Mouse (Mus musculus) skeletal muscle tissue, adult 2 months (tissue): Measurements from ENCODE around the gene Rdh16f2.
"Not testable (repeated sequence)": the region's sequence is repeated elsewhere in the genome, so short reads cannot be mapped to it uniquely, and the experiment has no call there.

ENCODE experiments used
- DNase-seq: peaks from one replicate; pipeline ENCODE4 v3.0.0-alpha.2; 2012; ENCODE audit warnings: low read depth, low spot score

Gene Rdh16f2

GRCm38 (mm10) chr10:127891481-127891880 lies 25.2 kb downstream of the Rdh16f2 start:
- no peak for DNase-seq

GRCm38 (mm10) chr10:127893163-127894022 lies 27.1 kb downstream of the Rdh16f2 start:
- DNase-seq: not testable (repeated sequence)

GRCm38 (mm10) chr10:127896705-127897104 lies 30.4 kb downstream of the Rdh16f2 start:
- DNase-seq: no peak

- DNase-seq: no peak
Observed at GRCm38 (mm10) chr10:127897506-127897905, 31.2 kb downstream of the Rdh16f2 start.

- no peak for DNase-seq
Observed at GRCm38 (mm10) chr10:127898218-127898617, 31.9 kb downstream of the Rdh16f2 start, which contains the start of gene Sdr9c7. TSS of gene Sdr9c7 (plus strand) at chr10:127898518.

GRCm38 (mm10) chr10:127899783-127900182 lies 33.5 kb downstream of the Rdh16f2 start:
- no peak for DNase-seq

GRCm38 (mm10) chr10:127901751-127902150 lies 35.5 kb downstream of the Rdh16f2 start:
- DNase-seq: no peak

- DNase-seq: no peak
Observed at GRCm38 (mm10) chr10:127903116-127903515, 36.8 kb downstream of the Rdh16f2 start.

- DNase-seq: peak; percentile 7
Observed at GRCm38 (mm10) chr10:127904718-127905446, 38.6 kb downstream of the Rdh16f2 start.

GRCm38 (mm10) chr10:127906138-127906537 lies 39.9 kb downstream of the Rdh16f2 start:
- DNase-seq: no peak

GRCm38 (mm10) chr10:127907386-127907951 lies 41.2 kb downstream of the Rdh16f2 start:
- DNase-seq: no peak

GRCm38 (mm10) chr10:127915578-127915977 lies 49.3 kb downstream of the Rdh16f2 start:
- no peak for DNase-seq

GRCm38 (mm10) chr10:127917183-127917582 lies 50.9 kb downstream of the Rdh16f2 start:
- not testable (repeated sequence) for DNase-seq

GRCm38 (mm10) chr10:127917651-127918050 lies 51.4 kb downstream of the Rdh16f2 start:
- no peak for DNase-seq

GRCm38 (mm10) chr10:127922241-127922640 lies 56.0 kb downstream of the Rdh16f2 start:
- DNase-seq: no peak

GRCm38 (mm10) chr10:127923024-127923423 lies 56.8 kb downstream of the Rdh16f2 start:
- no peak for DNase-seq

GRCm38 (mm10) chr10:127924597-127925378 lies 58.5 kb downstream of the Rdh16f2 start:
- DNase-seq: no peak
